Mouse (Mus musculus) left cerebral cortex, postnatal 10 days (tissue): ENCODE data around the gene Dus1l. TPM values are rescaled to one million over a fixed set of nuclear protein-coding genes. Genes with fewer than 3 reads are reported as not detected.
"Not testable (repeated sequence)": the region's sequence is repeated elsewhere in the genome, so short reads cannot be mapped to it uniquely, and the experiment has no call there.

Source experiments
- DNase-seq, 2 experiments: peaks; one replicate each; pipeline ENCODE4 v3.0.0; 2021 to 2022; ENCODE audit warnings: low spot score in 2 of 2, mixed read lengths in 1 of 2; ENCODE audit errors: extremely low spot score in 1 of 2
- intact Hi-C: fragments of 180-260 bp; cut with DNase I; formaldehyde crosslinking; loops from one replicate; pipeline ENCODE4 v1.15.1; 2025
- total RNA-seq, 2 experiments: library from RNA; stranded (reverse); gene quantifications; 2 replicates each; pipeline ENCODE4 v1.2.3; 2021

Gene Dus1l
- 10 to 100 TPM; 37.4 to 40.7 TPM for total RNA-seq

DNA sequence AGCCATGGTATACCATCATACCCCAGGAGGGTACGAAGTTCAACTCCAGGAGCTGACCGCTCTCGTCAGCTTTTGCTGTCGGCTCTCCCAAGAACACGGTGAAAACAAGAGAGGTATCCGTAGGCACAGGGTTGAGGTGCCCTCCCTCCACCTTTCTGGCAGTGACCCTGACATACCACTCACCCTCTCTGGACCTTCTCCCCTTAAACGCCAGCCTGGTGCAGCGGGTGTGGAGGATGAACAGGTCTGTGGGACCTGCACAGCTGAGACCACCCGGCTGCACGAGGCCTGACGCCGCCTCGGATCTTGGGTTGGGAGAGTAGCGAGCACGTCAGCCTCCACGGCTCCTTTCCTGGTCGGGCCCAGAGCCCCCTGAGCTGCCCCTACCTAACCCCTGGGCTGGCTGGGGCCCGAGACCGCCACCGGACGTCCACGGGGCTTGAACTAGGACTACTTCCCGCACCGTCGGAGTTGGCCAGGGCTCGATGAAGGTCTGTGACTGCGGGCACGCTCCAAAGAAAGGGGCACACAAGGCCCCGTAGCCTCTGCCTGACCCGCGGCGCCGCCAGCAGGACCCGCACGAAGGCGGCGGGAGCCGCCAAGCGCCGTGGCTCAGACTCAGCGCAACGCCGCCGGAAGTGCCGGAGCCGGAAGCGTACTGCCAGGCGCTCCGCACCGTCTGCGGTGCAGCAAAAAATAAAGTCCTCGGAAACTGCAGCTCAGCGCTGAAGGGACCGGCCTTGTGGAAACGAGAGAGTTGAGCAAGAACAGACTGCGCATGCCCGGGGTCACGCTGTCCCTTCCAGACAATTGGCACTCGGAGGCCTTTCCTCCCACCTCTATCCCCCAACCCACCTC lies at the start of gene Dus1l:
TSS of gene Dus1l (minus strand) at position 648 of the 858 bp plus-strand sequence.
- intact Hi-C loops = no loop called here
- peak; percentile 96 to 97 for DNase-seq

DNA sequence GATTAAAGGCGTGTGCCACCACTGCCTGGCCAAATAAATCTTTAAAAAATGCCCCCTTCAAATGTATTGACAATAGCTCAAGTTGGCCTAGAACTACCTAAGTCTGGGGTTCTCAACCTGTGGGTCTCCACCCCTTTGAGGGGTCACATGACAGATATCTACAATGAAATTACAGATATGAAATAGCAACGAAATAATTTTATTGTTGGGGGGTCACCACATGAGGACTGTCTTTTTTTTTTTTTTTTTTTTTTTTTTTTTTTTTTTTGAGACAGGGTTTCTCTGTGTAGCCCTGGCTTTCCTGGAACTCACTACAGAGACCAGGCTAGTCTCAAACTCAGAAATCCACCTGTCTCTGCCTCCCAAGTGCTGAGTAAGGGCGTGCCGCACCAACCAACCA lies 48.1 kb upstream of the Dus1l start:
- intact Hi-C loops = no loop called here
- DNase-seq = no peak

DNA sequence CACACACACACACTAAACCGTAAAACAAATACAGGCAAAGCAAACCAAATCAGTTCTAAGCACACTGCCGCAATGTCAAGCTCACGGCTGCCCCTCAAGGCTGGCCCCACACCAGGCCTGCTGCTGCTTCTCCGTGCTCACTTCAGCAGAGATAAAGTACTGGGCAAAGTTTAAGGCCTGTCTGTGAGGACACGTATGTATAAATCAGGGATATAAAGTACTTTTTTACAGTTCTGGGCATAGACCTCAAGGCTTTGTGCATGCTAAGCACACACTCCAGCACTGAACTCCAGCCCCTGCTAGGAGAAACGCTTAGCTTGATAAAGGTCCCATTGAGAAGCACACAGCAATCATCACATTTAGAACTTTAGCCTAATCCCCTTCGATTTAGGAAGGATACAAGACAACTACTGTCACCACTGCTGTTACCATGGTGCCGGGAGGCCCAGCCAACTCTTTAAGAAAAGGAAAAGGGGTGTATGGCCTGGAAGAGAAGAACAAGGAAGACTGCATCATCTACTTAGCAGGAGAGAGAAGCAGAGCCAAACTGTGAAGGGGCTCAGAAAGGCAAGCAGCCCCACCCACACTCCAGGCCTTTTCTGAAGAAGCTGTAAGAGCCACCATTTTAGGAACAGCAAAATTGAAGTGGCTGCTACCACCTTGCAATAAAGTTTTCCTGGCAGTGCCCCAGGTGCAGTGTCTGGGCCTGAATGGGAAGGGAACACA lies 37.5 kb upstream of the Dus1l start:
- intact Hi-C loops = no loop called here
- DNase-seq = peak in 1 of 2 experiments; percentile 23

DNA sequence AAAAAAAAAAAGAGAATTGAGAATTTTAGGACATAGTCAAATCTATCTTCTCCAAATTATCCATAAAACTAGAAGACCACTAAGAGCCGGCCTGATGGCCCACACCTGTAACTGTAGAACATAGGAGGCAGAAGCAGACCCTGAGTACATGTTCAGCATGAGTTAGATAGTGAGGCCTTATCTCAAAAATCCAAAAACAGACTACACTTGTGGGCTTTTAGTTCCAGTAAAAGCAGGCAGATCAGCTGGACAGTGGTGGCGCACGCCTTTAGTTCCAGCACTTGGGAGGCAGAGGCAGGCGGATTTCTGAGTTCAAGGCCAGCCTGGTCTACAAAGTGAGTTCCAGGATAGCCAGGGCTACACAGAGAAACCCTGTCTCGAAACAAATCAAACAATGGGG lies 36.8 kb upstream of the Dus1l start:
- intact Hi-C loops = not testable (repeated sequence)

DNA sequence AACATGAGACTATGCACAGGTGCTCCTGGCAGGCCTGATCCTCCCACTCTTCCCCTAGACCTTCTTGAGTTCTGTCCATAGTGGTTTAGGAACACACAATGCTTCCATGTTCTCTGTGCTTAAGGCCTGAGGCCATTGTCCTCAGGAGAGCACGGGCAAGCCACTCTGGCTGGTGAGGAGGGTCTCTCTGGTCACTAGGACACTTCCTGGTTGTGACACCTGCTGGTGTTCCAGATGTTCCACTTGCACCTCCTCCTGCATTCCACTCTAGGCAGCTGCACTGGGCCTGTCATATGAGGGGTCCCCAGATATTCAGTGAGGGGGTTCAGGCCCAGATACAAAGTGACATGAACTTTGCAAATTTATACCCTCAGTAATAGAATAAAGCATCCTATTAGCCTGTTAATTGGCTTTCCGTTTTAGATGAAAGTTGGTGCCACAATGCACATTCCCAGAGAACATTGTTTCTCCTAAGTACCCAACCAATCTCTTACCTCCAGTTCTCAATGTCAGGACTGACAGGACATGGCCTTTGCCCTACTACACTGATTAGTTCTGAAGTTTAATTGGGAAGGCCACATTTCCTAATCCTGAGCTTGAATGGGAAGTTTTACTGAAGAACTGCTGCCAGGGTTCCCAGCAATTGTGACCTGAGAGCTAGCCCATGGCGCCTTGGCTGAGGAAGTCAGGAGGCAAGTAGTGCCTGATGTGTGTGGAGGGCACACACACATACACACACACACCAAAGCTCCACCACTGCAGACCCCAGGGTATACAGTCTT lies 35.6 kb upstream of the Dus1l start:
- intact Hi-C loops = no loop called here
- DNase-seq = no peak

More for the DNA sequence above, 36.8 kb upstream of the Dus1l start:
- DNase-seq = not testable (repeated sequence)

DNA sequence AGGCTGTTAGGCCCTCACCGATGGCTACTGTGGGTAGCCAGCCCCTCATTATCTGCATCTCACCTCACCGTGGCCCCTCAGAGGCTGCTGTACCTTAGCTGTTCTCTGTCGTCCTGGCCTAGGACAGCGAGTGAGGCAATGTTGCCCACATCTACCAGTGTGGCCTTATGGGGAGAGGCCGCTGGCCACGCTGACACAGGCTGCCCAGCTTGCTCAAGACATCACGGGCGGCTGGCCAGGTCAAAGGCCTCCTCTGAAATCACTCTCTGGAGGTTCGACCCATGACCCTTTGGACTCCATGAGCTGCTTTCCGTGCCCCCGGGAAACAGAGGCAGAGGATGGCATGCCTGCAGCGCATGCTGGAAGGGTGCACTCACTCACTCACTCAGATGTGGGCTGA lies 34.5 kb upstream of the Dus1l start:
- intact Hi-C loops = no loop called here
- peak in 1 of 2 experiments; percentile 40 for DNase-seq

DNA sequence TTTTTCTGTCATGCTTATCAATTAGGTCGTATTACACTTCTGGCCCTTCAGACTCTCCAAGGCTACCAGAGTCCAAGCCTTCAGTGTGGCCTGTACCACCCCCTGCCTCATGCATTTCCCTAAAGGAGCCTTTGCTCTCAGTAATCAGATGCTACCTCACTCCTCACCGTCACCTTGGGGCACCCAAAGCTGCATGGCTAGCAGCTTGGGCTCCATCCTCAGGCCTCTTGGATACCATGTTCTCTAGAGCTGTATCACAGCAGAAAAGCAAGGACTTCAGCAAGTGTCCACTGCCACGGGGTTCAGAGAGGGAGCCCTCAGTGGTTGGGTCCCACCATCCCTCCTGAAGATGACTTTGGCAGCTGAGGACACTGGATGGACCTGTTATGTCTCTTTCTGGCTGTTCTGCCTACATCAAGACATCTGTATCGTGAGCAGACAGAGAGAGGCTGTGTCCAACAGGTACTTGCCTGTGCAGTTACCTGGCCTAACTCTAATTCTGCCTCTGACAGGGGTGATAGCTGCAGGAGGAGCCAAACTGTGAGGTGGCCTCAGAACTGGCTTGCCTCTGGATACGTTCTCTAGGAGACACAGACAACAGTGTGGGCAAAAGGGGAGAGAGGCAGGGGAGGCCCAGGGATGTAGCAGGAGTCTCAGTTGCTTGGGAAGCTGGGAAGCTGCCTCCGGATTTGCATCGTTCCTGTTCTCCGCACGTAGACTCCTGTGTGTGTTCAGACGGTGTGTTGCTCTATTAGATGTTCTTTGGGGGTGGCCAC lies 33.7 kb upstream of the Dus1l start:
- intact Hi-C loops = no loop called here
- peak in 1 of 2 experiments; percentile 9 for DNase-seq

DNA sequence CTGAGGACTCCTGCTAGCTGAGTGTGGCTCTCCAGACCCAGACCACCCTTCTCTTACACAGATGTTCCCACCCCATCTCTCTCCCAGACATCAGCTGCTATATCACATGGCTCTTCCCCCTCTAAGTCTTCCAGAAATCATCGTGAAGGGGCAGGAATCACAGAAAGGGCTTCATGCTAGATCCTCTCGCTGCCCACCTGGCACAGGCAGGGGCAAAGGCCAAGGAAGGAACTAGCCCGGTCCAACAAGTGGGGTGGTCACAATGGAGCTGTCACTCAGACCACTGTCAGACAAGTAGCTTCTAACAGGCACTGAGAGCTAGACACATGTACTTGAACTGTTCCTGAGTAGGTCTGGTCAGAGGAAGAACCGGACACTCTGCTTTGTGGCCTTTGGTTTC lies 32.2 kb upstream of the Dus1l start:
- peak in 1 of 2 experiments; percentile 22 for DNase-seq
- intact Hi-C loops = no loop called here

DNA sequence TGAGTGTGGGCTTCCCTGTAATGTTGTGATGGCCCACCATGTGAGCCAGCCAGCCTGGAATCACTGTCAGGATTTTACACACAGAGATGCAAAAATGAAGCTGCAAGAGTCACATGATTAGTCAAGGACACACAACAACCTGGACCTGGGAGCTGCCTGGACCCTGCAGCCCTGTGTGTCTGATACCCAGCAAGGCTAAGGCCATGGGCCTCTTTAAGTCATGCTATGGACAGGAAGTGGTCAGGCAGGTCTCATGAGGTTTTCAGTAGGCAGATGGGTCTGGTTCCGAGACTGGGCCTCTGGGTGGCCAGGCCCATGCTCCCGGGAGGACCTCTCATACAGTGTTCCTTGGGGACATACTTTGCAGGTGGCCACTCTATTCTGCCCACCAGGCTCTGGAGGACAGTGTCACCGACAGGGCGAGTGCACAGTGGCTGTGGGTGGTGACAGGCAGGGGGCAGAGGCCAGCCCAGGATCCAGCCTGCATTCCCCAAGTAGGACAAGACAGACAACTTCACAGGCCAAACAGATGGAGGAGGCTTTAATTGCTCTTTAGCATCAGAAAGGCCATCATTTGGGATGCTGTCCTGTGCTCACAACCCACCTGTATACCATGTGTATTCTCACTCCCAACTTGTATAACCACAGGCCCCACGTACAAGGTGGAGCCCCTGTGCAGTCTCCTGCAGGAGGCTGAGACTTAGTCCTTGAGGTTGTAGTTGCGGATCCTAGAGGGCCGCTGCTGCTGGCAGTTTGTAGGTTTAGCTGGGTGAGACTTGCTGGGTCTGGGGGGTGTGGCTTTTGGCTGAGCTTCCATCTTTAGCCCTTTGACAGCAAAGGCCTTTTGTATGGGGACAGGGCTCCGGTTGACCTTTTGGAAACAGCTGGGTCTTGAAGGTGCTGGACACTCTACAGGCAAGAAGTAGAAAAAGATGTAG lies 30.1 kb upstream of the Dus1l start:
- intact Hi-C loops = no loop called here

DNA sequence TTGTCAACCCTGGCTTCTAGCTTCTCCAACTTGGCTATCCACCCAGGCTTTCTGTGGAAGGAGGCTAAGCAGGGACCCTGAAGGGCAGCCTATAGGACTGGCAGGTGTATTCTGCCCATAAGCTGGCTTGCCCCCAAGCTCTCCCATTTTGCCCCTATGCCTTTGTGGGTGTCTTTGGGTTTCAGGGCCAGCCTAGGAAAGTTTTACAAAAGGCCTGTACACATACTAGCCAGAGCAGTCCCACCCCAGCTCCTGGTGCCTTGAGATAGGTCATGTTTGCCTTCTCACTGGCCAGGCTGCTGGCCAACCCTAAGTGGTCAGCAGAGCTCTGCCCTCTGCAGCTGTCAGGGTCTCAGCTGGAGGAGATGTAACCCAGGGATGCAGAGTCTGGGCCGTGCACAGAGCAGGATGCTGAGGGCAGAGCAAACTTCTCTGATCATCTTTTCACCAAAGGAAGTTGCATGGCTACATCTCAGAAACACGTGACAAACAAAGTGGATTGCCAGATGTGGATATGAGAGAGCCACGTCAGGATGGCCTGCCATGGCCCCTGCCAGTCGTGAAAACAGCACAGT lies 29.2 kb upstream of the Dus1l start:
- DNase-seq = peak in 1 of 2 experiments; percentile 38
- intact Hi-C loops = no loop called here

More for the DNA sequence above, 30.1 kb upstream of the Dus1l start:
- peak in 1 of 2 experiments; percentile 21 for DNase-seq

DNA sequence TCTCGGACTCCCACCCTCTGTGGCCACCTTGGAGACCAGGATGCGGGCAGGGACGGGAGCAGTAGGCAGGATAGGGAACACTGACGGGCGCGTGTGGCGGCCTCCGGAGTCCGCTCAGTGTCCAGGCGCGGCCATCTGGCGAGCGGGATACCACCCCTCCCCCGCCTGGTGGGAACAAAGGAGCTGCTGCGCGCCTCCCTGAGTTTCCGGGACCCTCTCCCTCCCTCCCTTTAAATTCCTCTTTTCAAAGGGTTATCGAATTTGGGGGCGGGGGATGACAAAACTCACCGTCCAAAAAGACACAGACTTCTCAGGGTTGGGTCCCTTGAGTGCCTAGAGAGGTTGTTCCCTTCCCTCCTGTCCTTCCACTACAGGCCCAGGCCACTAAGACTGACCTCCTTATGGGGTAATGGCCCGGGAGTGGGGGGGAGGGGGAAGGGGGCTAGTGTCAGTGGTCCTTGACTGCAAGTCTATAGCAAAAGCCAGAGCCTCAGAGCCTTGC lies 28.6 kb upstream of the Dus1l start:
- intact Hi-C loops = loop anchor here (5.0 kb wide), 1 partner anchor 77 kb away; no protein-coding TSS in a partner anchor
- no peak for DNase-seq

DNA sequence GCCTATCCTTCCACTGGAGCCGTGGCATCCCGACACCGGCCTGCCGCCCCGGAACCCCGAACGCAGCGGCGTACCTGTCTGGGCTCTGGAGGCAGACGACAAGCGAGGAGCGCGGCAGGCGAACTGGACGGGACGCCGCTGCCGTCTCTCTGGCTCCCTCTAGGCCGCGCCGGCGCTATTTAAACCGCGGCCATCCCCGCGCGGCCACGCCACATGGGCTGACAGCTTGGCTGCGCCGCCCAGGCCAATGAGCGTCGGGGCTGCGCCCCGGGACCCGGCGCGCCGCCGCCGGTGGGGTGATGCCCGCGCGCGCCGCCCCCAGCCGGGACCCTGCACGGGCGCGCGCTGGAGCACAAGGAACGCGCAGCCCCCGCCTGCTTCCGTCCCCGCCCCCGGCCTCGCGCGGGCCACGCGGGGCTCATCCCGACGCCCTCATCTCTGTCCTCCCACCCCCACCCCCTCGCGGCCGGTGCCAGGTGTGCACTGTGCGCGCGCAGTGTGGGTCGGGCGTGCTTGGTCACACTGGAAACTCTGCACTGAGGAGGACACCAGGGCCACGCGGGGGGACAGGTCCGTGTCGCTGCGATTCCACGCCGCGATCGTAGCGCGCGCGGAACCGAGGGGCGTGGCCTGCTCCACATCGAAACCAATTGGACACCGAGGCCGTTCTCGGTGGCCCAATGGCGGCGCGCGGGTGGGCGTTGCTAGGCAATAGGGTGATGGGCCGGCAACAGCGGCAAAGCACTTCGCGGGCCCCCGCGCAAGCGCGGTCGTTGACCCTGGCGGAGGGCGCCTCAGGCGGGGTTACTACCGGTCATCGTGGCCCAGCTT lies 28.0 kb upstream of the Dus1l start, which contains the start of gene Fasn:
TSS of gene Fasn (minus strand) at position 592 of the 831 bp plus-strand sequence.
- intact Hi-C loops = loop anchor here (5.0 kb wide), 1 partner anchor 78 kb away; no protein-coding TSS in a partner anchor
- peak; percentile 97 to 99 for DNase-seq

DNA sequence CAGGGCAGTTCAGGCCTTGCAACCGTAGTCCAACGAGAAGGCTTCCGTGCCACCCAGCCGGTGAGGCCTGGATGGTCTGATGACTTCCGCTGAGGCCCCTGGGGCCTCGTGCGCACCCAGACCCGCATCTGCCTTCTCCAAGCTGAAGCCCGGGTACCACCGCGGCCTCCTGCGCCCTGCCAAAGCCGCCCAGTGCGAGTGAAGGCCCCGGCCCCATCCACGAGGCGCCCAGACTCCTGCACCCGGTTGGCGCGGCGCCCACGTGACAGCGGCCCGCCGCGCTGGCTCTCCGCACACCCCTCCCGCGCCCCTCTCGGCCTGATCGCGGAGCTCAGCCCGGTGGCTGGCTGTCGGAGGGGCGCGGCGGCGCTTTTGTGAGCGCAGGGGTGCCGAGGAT lies 27.3 kb upstream of the Dus1l start:
- DNase-seq = peak; percentile 51 to 86
- intact Hi-C loops = loop anchor here (5.0 kb wide), 1 partner anchor 79 kb away; no protein-coding TSS in a partner anchor

DNA sequence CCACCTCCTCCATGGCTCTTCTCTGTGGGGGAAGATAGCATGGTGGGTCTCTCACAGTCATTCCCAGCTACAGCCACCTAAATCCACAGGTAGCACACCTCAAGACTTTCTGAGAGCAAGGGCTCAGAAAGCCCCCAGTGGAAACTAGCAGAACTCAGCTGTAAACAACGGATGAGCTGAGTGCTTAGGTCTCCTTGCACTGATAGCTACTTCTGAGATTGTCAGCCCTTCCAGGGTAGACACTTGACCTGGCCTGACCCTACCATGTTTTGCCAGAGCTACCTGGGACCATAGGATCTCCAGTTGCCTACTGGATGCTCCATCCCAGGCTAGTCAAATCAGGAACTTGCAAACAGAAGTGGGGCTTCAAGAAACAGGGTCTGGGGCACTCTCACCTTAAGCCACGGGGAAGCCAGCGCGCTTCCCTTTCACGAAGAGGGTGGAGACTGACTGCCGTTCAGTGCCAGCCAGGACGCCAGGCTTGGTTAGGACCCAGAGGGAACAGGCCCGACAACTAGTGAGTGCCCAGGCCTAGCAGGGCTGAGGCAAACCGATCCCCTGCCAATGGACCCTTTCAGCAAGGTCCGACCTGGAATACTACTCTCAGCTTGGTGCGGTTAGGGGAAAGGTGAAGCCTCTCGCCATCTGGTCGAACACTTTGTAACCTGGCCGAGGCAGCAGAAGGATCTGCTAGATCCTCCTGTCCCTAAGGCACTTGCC lies 26.8 kb upstream of the Dus1l start:
- DNase-seq = peak in 1 of 2 experiments; percentile 46
- intact Hi-C loops = loop anchor here (5.0 kb wide), 1 partner anchor 79 kb away; no protein-coding TSS in a partner anchor

DNA sequence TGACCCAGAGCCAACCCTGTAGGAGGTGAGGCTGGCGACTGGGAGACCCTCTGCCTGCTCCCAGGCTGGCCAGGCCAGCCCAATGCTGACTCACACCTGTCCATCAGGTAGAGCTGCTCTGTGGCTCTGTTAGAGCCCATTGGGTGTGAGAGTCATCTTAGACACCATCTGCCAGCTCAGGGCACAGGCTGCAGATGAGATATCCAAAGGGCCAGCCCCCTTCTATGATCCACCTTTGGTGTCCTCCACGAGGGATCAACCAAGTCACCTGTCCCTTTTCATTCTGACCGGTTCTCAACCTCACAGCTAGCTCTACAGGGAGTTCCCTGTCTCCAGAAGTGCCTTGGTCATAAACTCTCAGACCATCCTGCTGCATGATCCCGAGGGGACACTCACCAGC lies 26.1 kb upstream of the Dus1l start:
- intact Hi-C loops = loop anchor here (5.0 kb wide), 1 partner anchor 80 kb away; no protein-coding TSS in a partner anchor

More for the DNA sequence above, 26.1 kb upstream of the Dus1l start:
- peak in 1 of 2 experiments; percentile 19 for DNase-seq
